Mouse (Mus musculus) bone marrow macrophage, adult 2 months (primary cell): ENCODE measurements around the gene Rgp1.

Experiments
- CTCF ChIP-seq: IDR thresholded peaks from 2 replicates; pipeline ENCODE4 v1.5.1; 2012; ENCODE audit warnings: low read depth, mild to moderate bottlenecking, low read length, moderate library complexity
- POLR2A ChIP-seq: IDR thresholded peaks from 2 replicates; pipeline ENCODE4 v1.6.1; 2012; ENCODE audit warnings: mild to moderate bottlenecking, low read depth, low read length, borderline replicate concordance

DNA sequence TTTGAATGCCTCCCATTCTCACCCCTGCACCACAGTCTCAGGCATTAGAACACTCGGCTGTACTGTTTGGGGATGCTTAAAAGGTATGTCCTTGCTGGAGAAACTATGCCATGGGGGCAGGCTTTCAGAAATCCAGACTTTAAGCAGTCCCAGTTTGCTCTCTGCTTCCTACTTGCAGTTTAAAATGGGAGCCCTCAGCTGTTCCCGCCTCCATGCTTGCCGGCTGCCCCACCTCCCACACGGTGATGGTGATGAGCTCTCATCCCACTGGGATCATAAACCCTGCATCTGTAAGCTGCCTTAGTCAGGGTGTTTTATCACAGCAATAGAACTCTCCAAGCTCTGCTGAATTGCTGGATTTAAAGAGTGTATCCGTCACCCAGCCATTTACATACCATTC is 26.1 kb upstream of the Rgp1 start:
- no peak for TF ChIP-seq POLR2A
- TF ChIP-seq CTCF = no peak
